Mouse (Mus musculus) natural killer cell, adult 2 months (primary cell): ENCODE measurements at regions not wholly inside any gene's neighbourhood (a gene's known extent, or its start where the extent isn't known, plus 50 kb on each side); places are given as distances from the start of the nearest gene placed in this dataset.

Experiments
- DNase-seq, 2 experiments: peaks; one replicate each; pipeline ENCODE4 v3.0.0; 2022; ENCODE audit warnings: low spot score in 2 of 2

DNA sequence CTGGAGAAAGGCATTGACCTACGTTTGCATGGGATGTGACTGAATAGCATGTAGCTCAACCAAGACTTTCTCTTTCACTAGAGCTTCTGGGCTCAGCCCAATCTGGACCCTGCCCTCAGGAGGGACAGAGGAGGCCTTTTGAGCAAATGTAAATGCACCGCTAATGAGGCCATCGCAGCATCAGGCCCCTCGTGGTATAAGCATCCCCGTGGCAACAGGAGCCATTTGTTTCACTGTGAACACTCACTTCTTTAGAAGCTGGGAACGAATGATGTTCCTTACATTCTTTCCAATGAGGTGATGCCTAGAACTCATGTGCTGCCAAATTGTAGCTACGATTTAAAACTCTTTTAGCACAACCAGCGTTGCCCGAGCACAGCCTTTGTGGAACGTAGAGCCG lies 279.0 kb upstream of the Gjb5 start:
- no peak for DNase-seq

DNA sequence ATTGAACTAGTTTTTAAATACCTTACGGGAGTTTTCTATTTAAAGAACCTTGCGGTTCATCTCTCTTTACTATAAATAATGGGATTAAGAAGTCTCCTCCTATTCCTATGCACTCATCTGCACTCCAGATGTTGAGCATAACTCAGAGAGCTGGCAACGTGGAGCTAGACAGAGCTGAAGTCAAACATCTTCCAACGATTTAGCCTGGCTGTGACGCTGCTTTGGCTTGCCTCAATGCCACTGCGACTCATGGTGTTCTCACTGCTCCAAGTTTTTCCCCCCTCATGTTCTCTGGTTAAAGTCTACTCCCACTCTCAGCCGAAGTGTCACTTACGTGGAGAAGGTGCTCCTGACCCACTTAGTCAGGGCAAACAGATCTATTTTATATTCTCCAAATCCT lies 277.3 kb upstream of the Gjb5 start:
- DNase-seq, result no peak

DNA sequence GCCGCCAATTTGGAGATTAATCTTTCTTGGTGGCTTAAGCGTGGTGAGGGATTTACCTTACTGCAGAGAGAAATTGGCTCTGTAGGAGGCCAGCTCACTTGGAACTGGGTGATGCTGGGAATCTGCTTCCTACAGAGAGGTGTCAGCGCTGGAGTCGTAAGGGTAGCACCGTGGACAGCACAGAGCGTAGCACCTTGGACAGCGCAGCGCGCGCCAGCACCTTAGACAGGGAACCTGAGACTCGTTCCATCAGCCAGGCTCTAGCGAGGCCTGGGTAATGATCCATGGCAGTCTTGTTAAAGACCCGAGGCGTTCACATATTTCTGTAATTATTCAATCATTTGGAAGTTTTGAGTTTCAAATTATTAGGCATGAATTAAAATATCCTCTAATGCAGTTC lies 261.9 kb upstream of the Gjb5 start:
- no peak for DNase-seq

DNA sequence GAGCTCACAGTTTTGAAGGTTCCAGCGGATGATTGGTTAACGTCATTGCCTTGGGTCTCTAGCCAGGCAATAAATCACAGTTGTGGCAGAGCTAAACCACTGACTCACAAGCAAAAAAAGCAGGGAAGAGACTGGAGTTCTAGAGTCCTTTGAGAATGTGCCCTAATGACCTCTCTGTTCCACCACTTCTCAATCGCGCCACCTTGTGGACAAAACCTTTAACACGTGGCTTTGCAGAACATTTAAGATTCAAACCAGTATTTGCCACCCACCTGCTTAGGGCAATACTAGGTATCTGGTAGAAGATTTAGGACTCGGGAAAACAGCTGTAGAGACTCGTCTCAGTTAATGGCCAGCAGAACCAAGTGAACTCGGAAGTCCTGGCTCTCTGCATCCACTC lies 254.8 kb upstream of the Gjb5 start:
- no peak for DNase-seq

DNA sequence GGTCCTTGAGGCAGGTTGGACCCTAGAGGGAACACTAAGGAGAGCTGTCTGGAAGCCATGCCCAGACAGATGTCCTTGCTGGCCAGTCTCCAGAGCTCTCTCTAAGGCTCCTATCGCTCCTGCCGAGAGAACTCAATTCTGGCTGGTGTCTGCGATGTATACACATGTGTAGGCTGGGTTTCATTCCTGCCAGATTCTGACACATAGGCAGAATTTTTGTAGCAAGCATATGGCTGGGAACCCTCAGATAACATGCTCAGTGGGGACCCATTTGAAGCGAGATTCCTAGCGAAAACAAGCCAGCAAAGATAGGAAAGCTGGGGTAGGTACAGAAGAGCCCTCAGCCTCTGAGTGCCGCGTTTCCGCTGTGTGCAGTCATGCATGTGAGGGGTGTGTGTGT lies 242.9 kb upstream of the Gjb5 start:
- no peak for DNase-seq

DNA sequence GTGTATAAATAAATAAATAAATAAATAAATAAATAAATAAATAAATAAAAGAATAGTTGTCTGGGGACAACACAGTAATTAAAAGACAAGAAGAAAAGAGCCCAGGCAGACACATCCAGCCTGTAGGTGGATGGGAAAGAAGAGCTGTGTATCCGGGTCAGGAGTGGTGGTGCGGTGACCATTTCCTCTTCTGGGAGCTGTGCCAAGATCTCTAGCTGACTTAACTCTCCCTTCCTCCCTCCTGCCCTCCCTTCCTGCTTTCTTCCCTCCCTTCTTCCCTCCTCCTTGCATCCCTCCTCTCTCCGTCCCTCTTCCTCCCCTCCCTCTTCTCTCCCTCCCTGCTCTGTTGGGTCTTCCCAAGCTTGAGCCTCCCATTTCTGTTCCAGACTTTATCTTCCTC lies 240.6 kb upstream of the Gjb5 start:
- no peak for DNase-seq

DNA sequence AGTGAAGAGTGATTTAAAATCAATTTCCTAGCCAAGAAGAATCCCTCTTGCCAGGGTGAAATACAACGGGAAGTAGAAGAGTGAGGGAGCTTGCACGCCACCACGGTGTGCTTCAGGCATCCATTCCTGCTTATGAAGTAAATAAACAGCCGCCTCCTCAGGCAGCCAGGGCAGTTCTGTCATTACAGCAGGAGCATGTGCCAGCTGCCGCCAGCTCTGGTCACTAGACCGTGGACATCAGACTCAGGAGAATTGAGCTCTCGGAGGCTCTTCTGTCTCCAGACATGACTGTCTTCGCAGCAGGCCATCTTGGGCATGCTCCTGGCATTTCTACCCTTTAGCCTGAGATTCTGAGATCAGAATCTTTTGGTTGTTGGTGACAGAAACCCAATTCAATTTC lies 236.1 kb upstream of the Gjb5 start:
- no peak for DNase-seq

DNA sequence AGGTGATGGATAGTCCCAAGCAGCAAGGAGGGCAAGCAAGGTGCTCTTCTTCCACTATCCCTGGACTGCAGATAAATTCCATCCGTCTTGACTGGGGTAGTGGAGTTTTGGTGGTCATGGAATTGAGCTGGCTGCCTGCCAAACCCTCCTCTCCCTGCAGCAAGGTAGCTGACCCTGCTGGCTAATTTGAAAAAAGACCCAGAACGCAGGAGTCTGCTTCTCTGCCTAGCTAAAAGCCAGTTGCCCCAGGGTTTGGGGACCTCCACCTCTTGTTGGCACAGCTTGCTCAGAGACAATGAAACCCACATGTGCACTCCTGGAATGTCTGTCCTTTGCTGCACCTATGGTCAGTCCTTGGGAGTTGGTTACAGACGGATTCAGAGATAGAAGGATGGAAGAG lies 233.6 kb upstream of the Gjb5 start:
- DNase-seq, result no peak

DNA sequence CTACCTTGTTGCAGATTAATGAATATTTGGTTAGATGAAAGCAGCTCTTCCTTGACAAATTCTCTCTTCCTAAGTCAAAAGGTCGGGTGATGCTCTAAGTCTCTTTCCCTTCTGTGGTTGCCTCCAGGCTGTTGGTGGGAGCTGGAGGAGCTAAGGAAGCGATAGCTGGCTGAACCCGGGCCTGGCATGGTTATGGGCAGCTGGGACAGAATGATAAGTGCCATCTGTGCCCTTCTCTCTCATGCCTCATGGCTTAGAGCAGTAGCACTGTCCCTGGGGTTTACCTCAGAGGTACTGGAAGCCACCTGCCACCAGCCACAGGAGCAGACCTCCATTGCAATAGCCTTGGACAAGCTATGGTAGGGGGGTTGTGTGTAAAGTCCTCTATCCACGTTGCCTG lies 228.8 kb upstream of the Gjb5 start:
- no peak for DNase-seq

DNA sequence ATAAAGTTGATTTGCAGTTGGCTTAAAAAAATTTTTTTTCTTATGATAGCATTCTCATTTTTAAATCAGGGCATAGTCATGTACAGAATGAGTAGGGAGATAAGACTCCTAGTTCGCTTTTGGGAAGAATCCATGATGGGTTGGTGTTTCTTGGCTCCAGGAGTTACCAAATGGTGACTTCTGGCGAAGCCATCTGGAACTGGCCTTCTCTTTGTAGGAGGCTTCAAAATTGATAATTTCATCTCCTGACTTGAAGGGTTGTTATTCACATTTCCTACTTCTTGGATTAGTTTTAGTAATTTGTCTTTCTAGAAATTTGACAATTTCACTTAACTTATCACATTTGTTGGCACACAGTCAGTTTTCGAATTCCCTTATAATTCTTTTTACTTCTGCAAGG lies 218.5 kb upstream of the Gjb5 start:
- no peak for DNase-seq

DNA sequence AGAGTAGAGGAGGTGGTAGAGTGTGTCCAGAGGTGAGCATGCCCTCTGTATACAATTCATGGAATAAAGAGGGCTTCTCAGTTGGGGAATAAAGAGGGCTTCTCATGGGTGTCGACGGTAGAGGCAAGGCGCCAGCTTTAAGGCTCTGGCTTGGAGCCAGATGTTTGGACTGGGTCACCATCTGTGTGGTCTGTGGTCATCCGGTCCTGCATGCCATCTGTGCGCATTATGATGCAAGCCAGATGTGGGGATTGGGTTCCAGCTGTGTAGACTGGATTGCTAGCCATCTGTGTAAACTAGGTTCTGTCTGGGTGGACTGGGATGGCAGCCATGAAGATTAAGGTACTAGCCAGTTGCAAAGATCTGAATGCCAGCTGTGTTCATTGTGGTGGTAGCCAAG lies 204.6 kb upstream of the Gjb5 start:
- DNase-seq, result no peak

DNA sequence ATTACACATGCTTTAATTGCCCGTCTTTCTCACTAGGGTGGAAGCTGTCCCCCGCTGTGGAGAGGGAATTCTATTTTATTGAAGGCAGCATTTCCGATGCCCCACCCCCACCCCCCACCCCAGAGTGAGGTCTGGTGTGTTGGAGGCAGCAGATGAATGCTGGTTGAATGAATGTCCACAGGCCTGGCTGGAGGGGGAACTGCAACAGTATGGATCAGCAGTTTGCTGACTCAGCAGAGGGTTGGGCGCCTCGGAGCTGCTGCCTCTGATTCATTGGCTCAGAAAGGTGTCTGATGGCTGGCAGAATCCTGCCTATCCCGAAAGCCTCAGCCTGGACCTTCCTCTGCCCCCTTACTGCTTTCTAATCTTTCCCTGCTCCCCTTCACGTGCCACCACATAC lies 200.6 kb upstream of the Gjb5 start:
- DNase-seq, result no peak

DNA sequence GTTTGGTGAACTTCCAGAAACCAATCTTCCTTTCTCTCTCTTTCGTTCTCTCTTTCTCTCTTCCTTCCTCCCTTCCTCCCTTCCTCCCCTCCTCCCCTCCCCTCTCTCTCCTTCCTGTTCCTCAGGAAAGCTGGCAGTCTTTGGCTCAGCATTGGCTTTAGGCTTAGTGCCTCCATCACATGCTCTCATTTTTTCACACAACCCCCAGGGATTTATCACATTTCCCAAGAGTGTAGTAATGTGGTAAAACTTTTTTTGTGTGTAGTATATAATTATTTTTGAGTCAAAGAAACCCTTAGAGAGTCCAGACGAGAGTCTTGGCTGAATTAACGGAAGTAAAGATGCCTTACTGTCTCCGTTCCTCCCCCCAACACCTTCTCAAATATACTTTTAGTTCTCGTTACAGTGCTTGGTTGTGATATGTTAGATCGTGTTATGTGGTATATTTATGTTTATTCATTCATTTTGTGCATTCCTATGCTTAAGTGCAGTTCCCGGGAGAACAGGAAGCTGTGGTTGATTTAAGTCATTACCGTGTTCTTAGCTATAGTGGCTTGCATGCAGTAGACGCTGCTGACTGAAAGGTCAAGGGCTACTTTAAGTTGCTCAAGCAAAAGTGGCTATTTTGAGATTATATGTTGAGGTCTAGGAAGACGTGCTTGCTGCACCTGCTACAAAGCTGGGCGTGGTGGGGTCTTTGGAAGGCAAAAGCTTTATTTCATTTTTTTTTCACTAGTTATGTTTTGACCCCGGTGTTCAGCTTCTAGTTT lies 194.7 kb upstream of the Gjb5 start:
- no peak for DNase-seq

DNA sequence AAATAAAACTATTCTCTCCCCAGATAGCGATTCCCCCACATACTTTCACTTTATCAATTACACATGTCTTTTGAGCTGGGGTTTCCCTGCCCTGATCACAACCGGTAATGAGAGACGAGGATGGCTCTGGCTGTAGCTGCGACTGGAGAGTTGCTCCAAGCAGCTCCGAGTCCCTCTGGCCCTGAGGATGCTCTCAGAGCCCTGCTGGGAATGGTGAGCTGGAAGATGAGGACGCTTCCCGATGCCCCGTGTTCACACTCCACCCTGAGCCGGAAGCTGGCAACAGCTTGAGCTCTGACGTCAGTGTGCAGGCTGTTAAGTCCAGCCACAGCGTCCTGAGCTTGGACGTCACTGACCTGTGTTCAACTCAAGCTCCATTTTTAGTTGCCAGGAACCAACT lies 191.6 kb upstream of the Gjb5 start:
- no peak for DNase-seq

DNA sequence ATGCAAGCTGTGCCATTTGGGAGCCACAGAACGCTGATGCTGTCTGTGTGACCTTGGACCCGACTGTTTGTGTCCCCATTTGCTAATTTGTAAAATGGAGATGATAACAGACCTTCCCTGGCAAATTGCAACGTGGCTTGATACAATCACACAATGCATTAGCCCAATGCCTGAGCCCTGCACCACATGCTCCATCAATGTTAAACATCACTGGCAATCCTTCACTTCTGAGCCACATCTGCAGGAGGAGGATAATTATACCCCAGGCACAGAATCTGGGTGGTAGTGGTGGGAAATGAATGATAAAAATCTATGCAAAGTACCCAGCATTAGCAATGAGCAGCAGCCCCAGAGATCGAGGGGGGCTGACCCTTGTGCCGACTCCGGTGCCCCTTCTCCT lies 191.0 kb upstream of the Gjb5 start:
- no peak for DNase-seq

DNA sequence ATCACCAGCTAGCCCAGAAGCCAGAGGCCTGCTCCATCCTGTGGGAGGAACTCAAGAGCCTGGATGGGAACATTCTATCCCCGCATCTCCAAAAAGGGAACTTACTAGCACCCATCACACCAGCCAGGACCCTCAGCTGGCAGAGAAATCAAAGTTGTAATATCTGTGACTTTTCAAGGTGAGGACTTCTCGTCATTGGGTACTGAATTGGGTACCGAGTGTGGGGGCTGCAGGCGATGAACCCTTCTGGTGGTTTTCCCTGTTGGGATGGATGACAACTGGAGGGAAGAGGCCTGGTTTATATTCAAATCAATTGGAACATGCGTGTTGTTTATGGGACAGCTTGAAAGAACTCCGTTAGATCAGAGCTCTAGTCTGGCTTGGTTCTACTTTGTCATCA lies 187.1 kb upstream of the Gjb5 start:
- no peak for DNase-seq

DNA sequence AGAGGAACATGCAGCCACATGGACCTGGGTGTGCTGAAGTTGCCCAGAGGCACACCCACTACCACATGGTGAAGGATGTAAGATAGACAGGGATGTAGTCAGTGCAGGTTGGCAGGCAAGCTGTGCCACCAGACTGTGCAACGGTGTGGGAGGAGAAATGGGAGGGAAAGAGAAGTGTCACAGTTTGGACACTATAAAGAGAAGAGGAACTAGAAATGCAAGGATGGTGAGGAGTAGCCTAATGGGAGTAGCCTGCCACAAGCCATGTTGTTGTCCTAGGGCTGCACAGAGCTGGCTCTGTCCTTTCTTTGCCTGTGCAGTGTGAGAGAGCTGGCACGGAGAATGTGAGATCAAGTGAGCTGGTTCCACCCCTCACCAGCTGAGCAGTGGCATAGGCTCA lies 185.3 kb upstream of the Gjb5 start:
- no peak for DNase-seq

DNA sequence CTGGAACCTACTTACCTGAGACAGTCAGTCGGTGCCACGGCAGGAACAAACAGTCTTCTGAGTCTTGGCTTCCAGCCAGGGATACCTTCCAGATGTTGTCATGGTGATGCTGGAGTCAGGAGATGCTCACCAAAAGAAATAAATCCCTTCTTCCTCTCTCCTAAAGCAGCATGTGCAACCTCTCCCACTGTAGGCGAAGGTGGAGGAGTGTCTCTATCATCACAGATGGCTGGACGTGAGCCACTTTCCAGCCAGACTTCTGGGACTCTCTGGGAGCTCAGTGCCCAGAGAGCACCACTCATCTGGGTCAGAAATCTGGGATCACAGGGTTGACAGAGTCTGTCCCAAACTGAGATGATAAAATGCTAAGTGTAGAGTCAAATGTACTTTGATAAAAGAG lies 184.8 kb upstream of the Gjb5 start:
- DNase-seq, result no peak

DNA sequence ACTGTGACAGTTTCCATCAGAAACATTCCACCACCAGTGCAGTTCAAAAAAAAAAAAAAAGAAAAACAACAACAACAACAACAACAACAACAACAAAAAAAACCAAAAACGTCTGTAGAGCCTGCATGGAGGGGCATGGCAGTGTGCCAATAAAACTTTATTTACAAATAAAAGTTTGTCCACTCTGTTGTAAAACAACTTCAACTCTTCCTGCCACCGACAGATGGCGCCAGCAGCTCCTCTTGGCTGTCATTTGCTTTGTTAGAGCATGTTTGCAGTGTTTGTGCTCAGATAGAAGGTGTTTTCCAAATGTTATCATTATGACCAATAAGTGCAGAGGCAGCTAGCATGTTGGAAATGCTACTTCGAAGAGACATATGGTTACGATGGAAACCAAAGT lies 179.0 kb upstream of the Gjb5 start:
- no peak for DNase-seq

DNA sequence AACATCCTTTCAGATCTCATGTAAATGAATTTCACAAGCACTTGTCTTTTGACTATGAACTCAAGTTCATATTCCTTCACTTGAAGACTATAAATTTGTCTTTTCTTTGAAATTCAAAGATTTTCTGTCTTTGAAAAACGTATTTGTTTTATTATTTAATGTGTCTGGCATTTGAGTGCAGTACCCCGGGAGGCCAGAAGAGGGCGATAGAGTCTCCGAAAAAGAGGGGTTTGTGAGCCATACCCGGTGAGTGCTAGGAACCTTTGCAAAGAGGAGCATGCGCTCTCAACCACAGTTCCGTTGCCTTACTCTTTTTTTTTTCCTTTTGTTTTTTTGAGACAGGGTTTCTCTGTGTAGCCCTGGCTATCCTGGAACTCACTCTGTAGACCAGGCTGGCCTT lies 177.6 kb upstream of the Gjb5 start:
- DNase-seq, result no peak

DNA sequence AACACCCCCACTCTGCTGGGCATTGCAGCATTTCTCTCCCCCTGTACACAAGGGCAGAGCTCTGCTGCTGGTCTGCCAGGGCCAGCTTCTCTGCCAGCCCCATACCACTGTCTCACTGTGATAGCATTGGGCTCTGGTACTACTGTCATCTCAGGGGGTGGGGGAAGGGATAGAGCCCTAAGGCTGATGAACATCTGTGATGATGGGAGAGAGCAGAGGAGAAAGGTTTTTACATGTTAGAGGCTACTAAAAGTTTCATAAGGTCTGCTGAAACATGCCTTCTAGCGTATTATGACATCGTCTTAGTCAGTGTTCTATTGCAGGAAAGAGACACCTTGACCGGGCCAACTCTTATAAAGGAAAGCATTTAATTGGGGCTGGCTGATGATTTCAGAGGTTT lies 176.4 kb upstream of the Gjb5 start:
- DNase-seq, result no peak

DNA sequence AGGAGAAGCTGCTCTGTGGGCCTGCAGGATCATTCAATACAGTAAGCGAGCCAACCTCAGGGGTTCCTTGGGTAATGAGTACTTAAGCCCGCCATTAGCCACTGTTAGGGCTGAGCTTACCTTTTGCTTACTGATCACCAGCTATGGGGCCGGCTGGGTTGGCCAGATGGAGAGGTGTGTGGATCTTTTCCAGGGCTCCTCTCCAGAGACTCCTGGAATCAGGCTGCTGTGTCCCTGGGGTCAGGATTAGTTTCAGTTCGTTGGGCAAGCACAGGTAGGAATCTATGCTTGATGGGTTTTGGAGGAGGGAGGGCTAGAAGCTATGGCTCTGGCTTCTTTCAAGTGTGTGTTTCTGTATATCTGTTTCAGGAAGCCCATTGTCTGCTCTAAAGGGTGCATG lies 175.7 kb upstream of the Gjb5 start:
- DNase-seq, result no peak

DNA sequence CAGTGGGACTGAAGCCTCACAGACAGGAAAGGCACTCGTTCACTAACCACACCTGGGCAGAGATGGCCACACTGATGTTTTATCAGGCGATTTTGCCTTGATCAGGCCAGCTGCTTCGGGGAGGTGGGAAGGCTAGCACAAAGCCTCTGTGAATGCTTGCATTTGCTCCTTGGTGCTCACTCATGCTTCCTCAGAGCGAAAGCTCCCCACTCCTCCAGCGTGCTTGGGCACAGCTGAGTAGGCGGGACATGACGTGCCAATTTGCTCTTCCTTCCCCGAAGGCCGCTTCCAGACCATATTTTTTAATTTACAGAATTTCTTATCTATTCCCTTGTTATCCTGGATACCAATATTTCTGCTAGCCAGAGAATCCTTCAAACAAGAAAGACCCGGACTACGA lies 172.8 kb upstream of the Gjb5 start:
- no peak for DNase-seq

DNA sequence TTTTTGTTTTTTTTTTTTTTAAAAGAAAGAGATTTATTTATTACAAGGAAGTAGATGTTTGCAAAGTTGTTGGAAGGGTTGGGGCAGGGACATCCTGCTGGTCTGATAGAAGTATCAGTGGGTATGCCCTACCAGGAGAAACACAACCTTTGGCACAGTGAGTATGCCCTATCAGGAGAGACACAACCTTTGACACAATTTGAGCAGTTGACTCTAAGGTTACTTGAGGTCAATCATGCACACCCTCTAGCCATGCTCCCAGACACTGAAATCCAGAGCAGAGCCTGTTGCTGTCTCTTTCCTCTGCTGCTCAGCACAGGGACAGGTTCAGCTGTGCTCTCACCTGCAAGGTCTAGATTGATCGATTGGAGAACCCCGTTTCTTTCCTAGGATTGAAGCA lies 164.2 kb upstream of the Gjb5 start:
- no peak for DNase-seq

DNA sequence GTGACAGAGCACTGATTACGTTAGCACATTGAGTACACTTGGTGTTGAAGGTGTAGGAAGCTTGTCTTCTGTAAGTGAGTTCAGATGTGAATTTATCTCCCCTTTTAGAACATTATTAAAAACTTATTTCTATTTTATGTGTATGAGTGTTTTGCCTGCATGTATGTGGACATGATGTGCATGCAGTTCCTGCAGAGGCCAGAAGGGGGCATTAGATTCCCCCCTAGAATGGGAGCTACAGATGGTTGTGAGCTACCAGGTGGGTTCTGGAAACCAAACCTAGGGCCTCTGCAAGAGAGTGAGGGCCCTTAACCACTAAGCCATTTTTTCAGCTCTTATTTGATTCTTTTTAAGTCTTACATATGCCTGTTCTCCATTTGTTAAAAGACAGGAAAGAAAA lies 160.0 kb upstream of the Gjb5 start:
- DNase-seq, result no peak
